Mouse (Mus musculus) thymus, postnatal 25 days (tissue): Measurements from ENCODE around the gene Washc4.
A peak's percentile ranks its signal among the peaks of the same experiment; 100 is the strongest.

ENCODE experiments used
- DNase-seq: peaks from one replicate; pipeline ENCODE4 v3.0.0; 2022

The Washc4 gene

DNA sequence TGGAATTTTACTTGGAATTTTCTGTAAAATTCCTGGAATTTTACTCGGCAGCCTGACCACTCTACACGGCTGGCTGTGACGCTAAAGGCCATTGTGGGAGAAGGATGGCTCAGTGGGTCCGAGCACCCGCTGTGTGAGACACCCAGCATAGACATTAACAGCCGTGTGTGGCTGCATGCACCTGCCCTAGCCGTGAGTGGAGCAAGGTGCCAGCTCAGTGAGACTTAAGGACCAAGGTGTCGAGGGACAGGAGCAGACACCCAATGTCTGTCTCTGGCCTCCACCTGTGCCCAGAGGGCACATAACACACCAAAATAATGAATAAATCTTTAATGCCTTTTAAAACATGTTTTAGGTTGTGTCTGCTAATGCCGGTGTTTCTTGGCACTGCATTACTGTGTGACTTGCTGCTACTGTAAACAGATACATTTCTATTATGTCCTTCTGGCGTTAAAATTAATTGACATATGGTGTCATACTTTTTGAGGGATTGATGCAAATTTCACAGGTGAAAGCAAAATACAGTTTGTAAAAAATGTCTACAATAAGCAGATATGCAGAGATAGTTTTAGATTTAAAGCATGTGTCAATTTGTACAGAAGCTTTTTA, 60.5 kb downstream of the Washc4 start:
- no peak for DNase-seq

DNA sequence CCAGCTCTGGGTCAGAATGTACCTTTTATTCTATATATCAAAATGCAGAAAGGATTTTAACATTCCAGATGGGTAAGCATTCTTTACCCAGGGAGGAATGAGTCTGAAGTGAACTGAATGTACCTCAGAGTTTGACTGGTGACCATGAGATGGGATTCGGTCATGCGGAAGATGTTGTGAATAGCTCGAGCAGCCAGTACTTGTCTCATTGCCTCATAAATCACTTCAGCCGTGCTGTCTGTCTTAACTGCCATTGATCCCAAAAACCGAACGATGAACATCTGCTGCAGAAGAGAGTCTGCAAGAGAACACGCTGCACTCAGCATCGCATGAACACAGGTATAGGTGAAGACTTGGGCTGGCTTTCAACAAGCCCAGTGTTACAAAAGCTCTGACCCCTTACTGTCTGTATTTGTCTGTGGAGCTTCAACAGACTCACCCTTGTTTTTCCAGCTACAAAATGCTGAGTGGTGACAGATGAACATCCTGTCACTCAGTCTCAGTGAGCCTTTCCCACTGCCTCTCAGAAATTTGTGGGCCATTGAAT, 62.2 kb downstream of the Washc4 start:
- no peak for DNase-seq

- DNase-seq, result no peak
Measured at GRCm38 (mm10) chr10:83607111-83607510, 63.6 kb downstream of the Washc4 start.

DNA sequence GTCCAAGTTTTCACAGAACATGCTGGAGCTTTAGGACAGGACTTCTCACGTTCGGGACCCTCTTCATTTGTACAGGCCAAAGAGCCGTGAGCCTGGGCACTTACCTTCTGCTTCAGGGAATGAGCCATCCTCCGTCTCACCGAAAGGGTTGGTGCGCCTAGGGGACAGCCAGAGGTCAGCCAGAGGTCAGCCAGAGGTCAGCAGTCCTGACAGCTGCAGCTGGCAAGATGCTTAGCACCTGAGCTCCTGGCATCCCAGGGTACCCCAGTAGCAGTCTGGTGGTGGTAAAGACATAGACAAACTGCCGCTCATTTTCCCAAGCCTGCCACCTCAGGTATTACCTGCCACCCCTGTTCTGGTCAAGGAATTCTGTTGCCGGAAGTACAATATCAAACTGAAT, 65.0 kb downstream of the Washc4 start:
- DNase-seq, result no peak

- DNase-seq, result no peak
Measured at GRCm38 (mm10) chr10:83610518-83610917, 67.0 kb downstream of the Washc4 start.

DNA sequence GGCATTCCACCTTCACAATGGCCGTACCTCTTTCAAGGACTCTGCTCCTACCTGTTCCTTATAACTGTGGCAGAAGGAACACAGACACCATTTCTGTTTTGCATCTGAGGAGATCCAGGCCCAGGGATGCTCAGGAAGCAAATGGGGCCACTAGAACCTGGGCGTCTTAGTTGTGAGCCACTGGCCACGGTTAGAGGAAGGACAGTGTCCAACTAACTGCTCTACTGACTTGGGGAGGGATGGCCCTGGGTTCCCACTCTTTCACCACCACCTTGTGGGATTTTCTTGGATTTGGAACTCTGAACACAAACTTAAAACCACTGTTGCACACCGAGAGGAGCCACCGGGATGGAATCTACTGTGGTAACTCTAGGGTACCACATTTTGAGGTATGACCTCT, 68.3 kb downstream of the Washc4 start:
- DNase-seq, result no peak

DNA sequence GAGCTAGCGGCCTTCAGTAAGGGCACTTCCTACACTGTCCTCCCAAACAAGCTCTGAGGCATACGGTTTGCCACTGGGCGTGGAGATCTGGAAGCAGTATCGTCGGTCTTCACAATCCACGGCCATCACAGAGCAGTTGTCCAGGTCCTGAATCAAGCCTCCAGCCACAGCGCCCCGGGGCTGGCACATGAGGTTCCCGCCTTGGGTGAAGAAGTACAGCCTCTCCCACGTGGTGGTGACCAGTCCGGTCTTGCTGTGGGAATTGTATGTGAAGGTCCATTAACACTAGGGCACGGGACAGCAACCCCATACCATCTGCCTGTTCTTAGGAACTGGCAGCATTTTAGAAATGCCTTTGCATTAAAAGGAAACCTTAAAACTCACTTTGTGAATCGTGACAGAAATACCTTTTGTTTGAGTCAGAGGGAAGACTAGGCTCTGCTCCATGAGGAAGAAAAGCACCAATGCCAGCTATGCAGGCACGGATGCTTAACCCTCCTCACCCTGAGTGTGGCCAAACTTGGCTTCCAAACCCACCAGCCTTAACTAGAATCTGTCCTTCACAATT, 69.2 kb downstream of the Washc4 start:
- DNase-seq, result no peak

- DNase-seq, result peak; percentile 40
Measured at GRCm38 (mm10) chr10:83617366-83617765, 73.8 kb downstream of the Washc4 start.

- no peak for DNase-seq
Measured at GRCm38 (mm10) chr10:83618819-83619440, 75.4 kb downstream of the Washc4 start.

DNA sequence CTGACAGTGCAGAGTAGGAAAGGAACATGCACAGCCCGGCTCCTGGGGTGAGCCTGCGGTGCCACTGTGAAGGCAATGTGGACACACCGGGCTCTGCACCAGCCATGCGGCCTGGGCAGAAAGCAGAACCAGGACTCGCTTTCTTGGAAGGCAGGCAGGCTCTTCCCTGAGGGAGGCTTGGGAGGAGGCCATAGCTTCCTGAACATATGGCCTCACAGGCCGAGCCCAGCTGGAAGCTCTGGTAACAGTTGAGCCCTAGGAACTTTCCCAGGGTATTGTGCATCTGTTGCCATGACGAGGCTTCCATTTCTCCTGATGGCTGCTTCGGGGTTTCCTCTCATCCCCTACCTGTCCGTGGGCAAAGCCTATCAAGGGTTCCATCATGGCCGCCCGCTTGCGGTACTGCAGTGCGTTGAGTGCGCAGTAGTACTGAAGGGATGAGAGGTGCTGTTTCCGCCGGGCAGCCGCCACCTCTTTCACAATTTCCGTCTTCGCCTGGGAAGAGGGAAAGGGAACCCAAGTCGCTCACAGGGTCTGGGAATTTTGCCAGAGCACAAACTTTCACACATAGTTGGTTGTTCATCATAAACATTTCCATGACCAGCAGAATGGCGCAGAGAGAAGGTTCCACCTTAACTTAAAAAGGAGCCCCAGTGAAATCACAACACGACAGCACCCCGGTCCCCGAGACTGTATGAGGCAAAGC, 77.0 kb downstream of the Washc4 start:
- DNase-seq, result no peak

DNA sequence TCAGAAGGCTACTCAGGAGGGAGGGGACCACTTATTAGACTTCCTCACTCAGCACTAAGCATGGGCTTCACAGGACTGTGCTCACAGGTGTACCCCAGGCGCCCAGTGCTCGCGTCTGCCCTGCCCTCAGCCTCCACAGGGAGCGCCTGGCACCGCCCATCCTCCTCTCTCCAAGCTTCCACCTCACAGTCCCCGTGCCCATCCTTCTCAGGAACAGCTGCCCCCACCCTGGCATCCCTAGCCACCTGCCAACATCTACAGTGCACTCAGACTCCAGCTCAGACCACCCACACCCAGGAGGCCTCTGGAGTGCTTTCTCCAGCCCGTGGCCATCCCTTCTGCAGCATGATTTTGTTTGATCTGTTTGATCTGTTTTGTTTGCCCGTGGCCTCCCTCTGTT, 80.5 kb downstream of the Washc4 start:
- DNase-seq, result no peak

DNA sequence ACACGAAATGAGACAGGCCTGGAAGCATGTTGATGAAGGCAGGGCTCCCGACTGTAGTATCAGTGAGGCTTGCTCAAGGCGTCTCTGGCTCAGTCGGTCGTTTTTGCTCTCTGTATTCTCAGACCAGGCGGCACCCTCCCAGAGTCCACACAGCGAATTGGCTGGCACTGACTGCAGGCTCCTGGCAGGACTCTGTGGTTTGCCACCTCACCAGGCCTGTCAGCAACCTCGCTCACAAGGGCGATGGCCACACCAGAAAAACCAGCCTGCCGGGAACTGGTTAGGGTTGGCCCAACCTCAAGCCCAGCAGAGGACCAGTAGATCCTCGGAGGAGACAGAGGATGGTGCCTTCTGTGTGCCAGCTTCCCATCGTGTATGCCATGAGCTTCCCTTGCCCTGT, 81.3 kb downstream of the Washc4 start:
- no peak for DNase-seq

DNA sequence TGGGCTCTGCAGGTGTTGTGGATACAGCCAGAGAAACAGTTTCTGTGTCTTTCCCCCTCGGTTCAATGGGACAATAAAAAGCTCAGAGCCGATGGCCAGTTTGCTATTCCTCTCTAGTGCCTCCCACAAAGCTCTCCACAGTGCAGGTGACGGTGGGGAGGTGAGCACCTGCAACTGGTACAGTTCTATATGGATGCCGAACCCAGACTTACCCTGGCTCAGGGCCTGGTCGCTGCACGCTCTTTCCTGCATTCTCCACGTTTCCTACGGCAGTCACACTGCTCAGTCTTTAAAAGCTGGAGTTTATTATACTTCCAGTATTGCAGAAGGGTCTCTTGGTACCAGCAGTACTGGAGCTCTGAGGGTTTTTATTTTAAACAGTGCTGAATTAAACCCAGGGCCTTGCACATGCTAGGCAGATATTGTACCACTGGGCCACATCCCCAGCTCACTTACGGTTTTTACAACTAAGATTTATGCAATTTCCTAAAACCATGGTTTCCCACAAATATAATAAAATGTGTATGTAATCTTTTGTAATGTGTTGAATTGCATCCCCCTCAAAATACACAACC, 83.6 kb downstream of the Washc4 start:
- no peak for DNase-seq

DNA sequence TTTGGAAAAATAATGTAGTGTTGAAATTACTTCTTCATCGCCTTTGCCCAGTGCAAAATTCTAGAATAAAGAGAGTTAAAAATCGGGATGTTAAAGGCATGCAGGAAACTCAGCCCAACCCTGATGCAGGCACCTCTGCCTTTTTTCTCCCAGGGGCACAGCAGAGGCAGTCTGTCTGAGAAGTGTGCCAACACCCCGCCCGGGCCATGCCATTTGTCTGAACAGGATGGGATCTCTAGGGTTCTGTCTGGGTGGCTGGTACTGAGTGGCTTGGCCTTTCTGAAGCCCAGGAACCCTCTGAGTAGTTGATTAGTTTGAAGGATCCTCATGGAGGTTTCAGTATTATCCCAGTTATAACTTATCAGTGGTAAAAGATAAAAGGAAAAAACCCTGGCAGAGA, 84.7 kb downstream of the Washc4 start:
- no peak for DNase-seq

DNA sequence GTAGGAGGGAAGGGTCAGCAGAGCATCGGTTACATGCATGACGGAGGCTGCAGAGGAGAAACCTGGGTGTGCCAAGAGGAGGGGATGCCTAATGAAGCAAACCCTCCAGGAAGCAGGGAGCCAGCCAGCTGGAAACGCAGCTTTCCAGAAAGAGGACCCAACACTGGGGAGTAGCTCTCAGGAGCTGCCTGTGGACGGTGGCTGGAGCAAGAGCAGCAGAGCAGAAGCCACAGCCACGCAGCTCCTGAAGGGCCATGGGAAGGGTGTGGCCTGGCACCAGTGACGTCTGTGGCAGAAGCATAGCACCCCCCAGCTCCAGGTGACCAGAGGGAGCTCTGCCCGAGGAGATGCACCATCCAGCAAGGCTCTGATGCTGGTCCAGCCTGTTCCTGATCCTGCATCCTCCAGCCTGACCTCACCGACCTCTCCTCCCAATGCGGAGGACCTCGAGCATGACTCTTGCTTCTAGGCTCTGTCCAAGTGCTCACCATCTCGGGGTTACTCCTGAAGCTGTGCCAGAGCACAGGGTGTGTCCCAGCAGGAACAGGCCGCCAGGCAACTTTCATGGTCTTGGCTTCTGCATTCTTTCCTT, 85.7 kb downstream of the Washc4 start:
- DNase-seq, result no peak

- DNase-seq, result no peak
Measured at GRCm38 (mm10) chr10:83629878-83630277, 86.3 kb downstream of the Washc4 start.

- no peak for DNase-seq
Measured at GRCm38 (mm10) chr10:83630899-83631298, 87.3 kb downstream of the Washc4 start.

- no peak for DNase-seq
Measured at GRCm38 (mm10) chr10:83631775-83632174, 88.2 kb downstream of the Washc4 start.

DNA sequence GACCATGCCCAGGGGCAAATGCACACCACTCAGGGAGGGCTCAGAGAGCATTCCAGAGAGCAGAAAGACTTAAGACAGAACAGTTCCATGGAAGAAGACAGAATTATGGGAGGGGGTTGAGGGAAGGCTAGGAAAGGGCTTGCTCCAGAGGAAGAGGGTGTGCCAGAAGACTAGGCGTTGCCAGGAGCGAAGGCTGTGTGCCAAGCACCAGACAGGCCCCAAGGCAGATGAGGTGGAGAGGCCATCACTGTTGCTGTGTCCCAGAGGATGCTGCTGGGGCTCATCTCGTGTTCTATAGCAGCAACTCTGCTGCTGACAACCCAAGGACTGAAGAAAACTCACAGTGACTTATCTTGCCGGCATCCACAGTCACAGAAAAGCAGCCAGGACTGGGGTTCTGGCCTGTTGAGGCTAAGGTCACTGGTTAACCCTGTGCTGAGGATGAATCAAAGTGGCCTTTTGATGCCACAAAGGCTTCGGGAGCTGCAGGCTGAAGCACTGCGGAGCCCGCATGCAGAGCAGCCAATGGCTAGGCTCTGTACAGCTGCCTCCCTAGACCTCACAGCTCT, 89.3 kb downstream of the Washc4 start:
- no peak for DNase-seq

GRCm38 (mm10) chr10:83634461-83634860, 90.9 kb downstream of the Washc4 start:
- DNase-seq, result peak; percentile 9

- DNase-seq, result no peak
Measured at GRCm38 (mm10) chr10:83636191-83636590, 92.6 kb downstream of the Washc4 start.

- no peak for DNase-seq
Measured at GRCm38 (mm10) chr10:83637295-83637694, 93.7 kb downstream of the Washc4 start.
